Mouse (Mus musculus) megakaryocyte-erythroid progenitor cell, adult 5-6 weeks (primary cell): ENCODE measurements around the gene Pxylp1. TPM values are rescaled to one million over a fixed set of nuclear protein-coding genes. Genes with fewer than 3 reads are reported as not detected.

Source experiments
- ATAC-seq: replicated peaks from 2 replicates; pipeline ENCODE4 v1.8.0; 2016; ENCODE audit warnings: mild to moderate bottlenecking, inconsistent platforms; ENCODE audit not compliant: severe bottlenecking, poor library complexity, low FRiP score, low TSS enrichment
- total RNA-seq, 2 experiments: library from RNA; stranded (forward) in 1 of 2; stranded (reverse) in 1 of 2; fragments of 200-1000, 215-1000 nt in 1 of 2; fragments of >200 nt in 1 of 2; fragmentation: Nextera tagmentation in 1 of 2; gene quantifications; 2 replicates each; pipeline ENCODE4 v1.2.3; 2014 to 2017

The Pxylp1 gene
- total RNA-seq, 2 experiments from 2014 or later, result 1.4 to 1.9 TPM

- ATAC-seq, result no peak
These were observed 26.9 kb downstream of the Pxylp1 start for GRCm38 (mm10) chr9:96865473-96866050.

GRCm38 (mm10) chr9:96863539-96863938, 28.9 kb downstream of the Pxylp1 start:
- no peak; the same call in 1 of the 2 replicates for ATAC-seq

- no peak for ATAC-seq
These were observed 29.6 kb downstream of the Pxylp1 start for GRCm38 (mm10) chr9:96862836-96863235.

- 0 out of 2 replicates have a peak, but pooled peaks have one; percentile 32 for ATAC-seq
These were observed 31.4 kb downstream of the Pxylp1 start for GRCm38 (mm10) chr9:96861092-96861487.

- no peak for ATAC-seq
These were observed 31.9 kb downstream of the Pxylp1 start for GRCm38 (mm10) chr9:96860380-96861091.

GRCm38 (mm10) chr9:96859027-96859426, 33.4 kb downstream of the Pxylp1 start:
- no peak for ATAC-seq

- no peak for ATAC-seq
These were observed 34.6 kb downstream of the Pxylp1 start for GRCm38 (mm10) chr9:96857838-96858237.

- no peak for ATAC-seq
These were observed 38.9 kb downstream of the Pxylp1 start for GRCm38 (mm10) chr9:96853300-96854186.

GRCm38 (mm10) chr9:96851634-96852033, 40.8 kb downstream of the Pxylp1 start:
- ATAC-seq, result no peak

- no peak for ATAC-seq
These were observed 41.4 kb downstream of the Pxylp1 start for GRCm38 (mm10) chr9:96851036-96851435.

- no peak for ATAC-seq
These were observed 43.5 kb downstream of the Pxylp1 start for GRCm38 (mm10) chr9:96849012-96849411.

- ATAC-seq, result no peak
These were observed 46.1 kb downstream of the Pxylp1 start for GRCm38 (mm10) chr9:96846361-96846760.

GRCm38 (mm10) chr9:96844798-96845209, 47.7 kb downstream of the Pxylp1 start:
- no peak for ATAC-seq

- no peak for ATAC-seq
These were observed 53.1 kb downstream of the Pxylp1 start for GRCm38 (mm10) chr9:96839376-96839775.

- ATAC-seq, result peak; percentile 76
These were observed 53.6 kb downstream of the Pxylp1 start for GRCm38 (mm10) chr9:96838864-96839263.

- no peak for ATAC-seq
These were observed 54.6 kb downstream of the Pxylp1 start for GRCm38 (mm10) chr9:96837781-96838420.

- ATAC-seq, result no peak
These were observed 55.5 kb downstream of the Pxylp1 start for GRCm38 (mm10) chr9:96836984-96837383.

GRCm38 (mm10) chr9:96835374-96835921, 57.0 kb downstream of the Pxylp1 start:
- ATAC-seq, result no peak

- no peak for ATAC-seq
These were observed 58.9 kb downstream of the Pxylp1 start for GRCm38 (mm10) chr9:96833606-96834005.
